Mouse (Mus musculus): ENCODE data around the gene Mfsd4b1. TPM values are rescaled to one million over a fixed set of nuclear protein-coding genes. Genes with fewer than 3 reads are reported as not detected.
A peak's percentile ranks its signal among the peaks of the same experiment; 100 is the strongest.

Gene Mfsd4b1
- total RNA-seq, 1 experiment from 2014 or later, result 6.8 TPM

DNA sequence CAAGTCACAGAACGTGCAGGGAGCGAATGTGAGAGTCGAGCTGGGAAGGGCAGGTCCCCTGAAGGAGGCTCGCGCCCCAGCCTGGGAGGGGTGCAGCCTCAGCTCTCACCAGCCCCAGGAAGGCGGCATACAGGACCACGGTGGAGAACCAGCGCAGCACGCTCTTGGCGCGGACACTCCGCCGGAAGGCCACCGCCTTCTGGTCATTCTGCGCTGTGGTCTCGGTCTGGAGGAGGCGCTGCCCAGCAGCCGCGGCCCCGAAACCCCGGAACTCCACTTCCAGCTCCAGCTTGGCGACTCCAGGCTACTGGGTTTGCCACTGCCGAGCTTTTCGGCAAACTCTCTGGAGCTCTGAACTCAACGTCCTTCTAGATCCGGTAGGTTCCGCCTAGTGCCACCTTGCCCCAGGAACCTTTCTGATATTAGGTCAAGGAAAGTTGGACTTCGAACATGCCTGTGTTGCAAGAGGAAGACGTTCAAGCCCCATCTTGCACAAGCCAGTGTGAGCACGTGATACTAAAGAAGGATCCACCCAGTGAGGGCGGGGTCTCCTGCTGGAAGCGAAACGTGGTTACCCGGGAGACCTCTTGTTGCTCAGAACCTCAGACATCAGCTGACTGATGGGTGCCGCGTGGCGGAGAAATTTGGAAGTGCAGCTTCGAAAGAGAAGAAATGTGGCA lies 65.2 kb downstream of the Mfsd4b1 start, which contains the start of gene Mfsd4b3:
TSS of gene Mfsd4b3 (minus strand) at position 393 of the 680 bp plus-strand sequence.
- DNase-seq, result peak; percentile 97

DNA sequence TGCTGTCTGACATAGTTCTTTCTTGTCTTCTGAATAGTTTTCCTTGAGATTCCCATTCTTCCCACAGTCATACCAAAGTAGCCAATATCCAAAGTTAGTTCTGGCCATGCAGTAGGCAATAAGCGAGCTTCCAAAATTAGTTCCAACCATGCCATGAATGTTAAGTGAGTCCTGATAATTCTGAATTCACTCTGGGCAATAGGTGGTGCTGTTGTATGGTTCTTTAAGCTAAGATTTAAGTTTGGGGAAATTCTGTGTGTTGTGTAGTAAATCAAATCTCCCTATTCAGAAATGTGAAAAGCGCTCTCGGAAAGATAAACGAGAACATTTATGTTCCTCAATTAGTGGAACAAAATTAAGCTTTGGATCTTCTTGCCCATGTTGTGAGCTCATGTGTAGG lies 66.8 kb downstream of the Mfsd4b1 start:
- no peak for DNase-seq

DNA sequence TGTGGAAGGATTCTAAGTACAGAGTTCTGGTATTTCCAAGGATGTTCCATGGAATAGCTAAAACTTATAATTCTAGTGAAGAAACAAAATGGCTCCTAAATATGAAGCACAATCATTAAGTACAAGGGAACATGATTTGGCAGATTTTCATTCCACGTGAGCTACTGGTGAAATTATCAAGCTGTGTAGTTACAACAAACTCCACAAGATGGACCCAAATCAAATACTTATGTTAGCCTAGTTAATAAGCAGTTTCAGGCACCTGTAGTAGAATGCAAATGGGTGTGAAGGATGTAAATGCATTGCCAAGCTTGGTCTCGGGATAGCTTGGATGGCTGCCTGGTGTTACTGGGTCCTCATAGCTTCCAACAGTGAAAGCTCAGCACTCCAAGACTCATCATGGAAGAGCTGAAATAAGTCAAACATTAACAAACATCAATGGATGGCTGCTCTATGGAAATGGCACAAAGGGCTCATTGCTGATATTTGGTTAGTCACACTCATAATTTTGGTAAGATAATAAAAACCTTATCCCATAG lies 68.7 kb downstream of the Mfsd4b1 start:
- DNase-seq, result no peak

- DNase-seq, result no peak
Measured at GRCm38 (mm10) chr10:39955163-39955562, 69.9 kb downstream of the Mfsd4b1 start.

Other genes with a start within 250 kb of the Mfsd4b1 start
- 6.0 and 8.0 TPM in 2 replicates for gene Mfsd4b4, start 126.0 kb downstream of the Mfsd4b1 start, total RNA-seq (2021)
- gene Mfsd4b2, start 98.3 kb downstream of the Mfsd4b1 start, total RNA-seq (2021), result 0.26 TPM in 2 replicates
- gene Mfsd4b3, start 65.1 kb downstream of the Mfsd4b1 start, total RNA-seq (2021), result 4.5 and 5.7 TPM in 2 replicates
- gene Mfsd4b5, start 38.6 kb downstream of the Mfsd4b1 start, total RNA-seq (2021), result 0.67 and 0.75 TPM in 2 replicates
- gene Slc16a10, start 117.0 kb upstream of the Mfsd4b1 start, total RNA-seq (2021), result 24.6 and 29.7 TPM in 2 replicates
- gene Rpf2, start 221.8 kb upstream of the Mfsd4b1 start, total RNA-seq (2021), result 26.2 and 30.9 TPM in 2 replicates
- 56.8 and 65.8 TPM in 2 replicates for gene Gtf3c6, start 232.8 kb upstream of the Mfsd4b1 start, total RNA-seq (2021)